Comparison of ENCODE assay signal across 24 mouse cellular contexts in genomic region chr13:62897927-62898646, GRCm38 (mm10). TPM values are rescaled to one million over a fixed set of nuclear protein-coding genes. Genes with fewer than 3 reads are reported as not detected.
DNase-seq lines count a peak whose midpoint lies in the region; ATAC-seq lines count a peak whose summit lies in the region.
"Had no signal": no experiment of that assay in that cellular context is flagged by ENCODE, and none has a peak within 500 bp of the region (broad histone marks: within the 10 kb centered on the region; RNA-seq: fewer than 3 reads in every experiment).

No protein-coding gene starts in this region.

- H3K4me3 ChIP-seq in hindbrain, embryonic 16.5 days (ENCODE audit: low read length): no peak overlapping the region
- no peak overlapping the region for H3K4me3 ChIP-seq in hindbrain, embryonic 10.5 days
- no peak overlapping the region for H3K4me3 ChIP-seq in midbrain, embryonic 16.5 days (ENCODE audit: low read depth, low read length)
- no peak overlapping the region for H3K4me3 ChIP-seq in midbrain, embryonic 15.5 days
- H3K4me3 ChIP-seq: embryonic facial prominence, embryonic 12.5 days; heart, embryonic 10.5 days; limb, embryonic 10.5 days; midbrain, embryonic 12.5 days had no signal

- no peak overlapping the region for H3K4me2 ChIP-seq in hindbrain, embryonic 16.5 days (ENCODE audit: low read length)
- no peak overlapping the region for H3K4me2 ChIP-seq in midbrain, embryonic 16.5 days (ENCODE audit: low read length)
- H3K4me2 ChIP-seq in midbrain, embryonic 15.5 days: no peak overlapping the region
- H3K4me2 ChIP-seq: embryonic facial prominence, embryonic 12.5 days; liver, embryonic 11.5 days; midbrain, embryonic 12.5 days had no signal

- ATAC-seq in cerebellum, adult (ENCODE audit: insufficient number of reproducible peaks, low FRiP score, low TSS enrichment): no peak
- ATAC-seq in hindbrain, embryonic 16.5 days: peak; percentile 93
- peak; percentile 67; the same call in 1 of the 2 replicates for ATAC-seq in midbrain, embryonic 16.5 days
- no peak for ATAC-seq in midbrain, embryonic 15.5 days (replicated peaks)
- ATAC-seq: inflammation-experienced regulatory T-cells, adult 6 months had no signal

- no peak overlapping the region for H3K9ac ChIP-seq in hindbrain, embryonic 16.5 days (ENCODE audit: low read depth, low read length)
- H3K9ac ChIP-seq in midbrain, embryonic 16.5 days (ENCODE audit: low read depth, low read length): no peak overlapping the region
- no peak overlapping the region for H3K9ac ChIP-seq in midbrain, embryonic 15.5 days
- H3K9ac ChIP-seq: embryonic facial prominence, embryonic 12.5 days; midbrain, embryonic 12.5 days had no signal

- no peaks in the 10 kb centered on the region for H3K36me3 ChIP-seq in hindbrain, embryonic 16.5 days (ENCODE audit: control insufficient read depth, insufficient read depth, low read length)
- H3K36me3 ChIP-seq in hindbrain, embryonic 10.5 days: no peaks in the 10 kb centered on the region
- no peaks in the 10 kb centered on the region for H3K36me3 ChIP-seq in midbrain, embryonic 16.5 days (ENCODE audit: control insufficient read depth, insufficient read depth, low read length)
- H3K36me3 ChIP-seq in midbrain, embryonic 15.5 days (replicated peaks): no peaks in the 10 kb centered on the region
- H3K36me3 ChIP-seq: embryonic facial prominence, embryonic 12.5 days; heart, embryonic 10.5 days; limb, embryonic 10.5 days; midbrain, embryonic 12.5 days had no signal

- 83% methylated on average over 4 of the region's 4 CpGs for WGBS in hindbrain, embryonic 16.5 days
- 88% methylated on average over 4 of the region's 4 CpGs for WGBS in hindbrain, embryonic 10.5 days
- 87% methylated on average over 4 of the region's 4 CpGs for WGBS in midbrain, embryonic 16.5 days
- 92% methylated on average over 4 of the region's 4 CpGs for WGBS in midbrain, embryonic 15.5 days

- no peak overlapping the region for H3K27ac ChIP-seq in hindbrain, embryonic 16.5 days (ENCODE audit: low read depth, low read length)
- no peak overlapping the region for H3K27ac ChIP-seq in hindbrain, embryonic 10.5 days
- H3K27ac ChIP-seq in midbrain, embryonic 16.5 days (ENCODE audit: low read length): no peak overlapping the region
- H3K27ac ChIP-seq in midbrain, embryonic 15.5 days: no peak overlapping the region
- H3K27ac ChIP-seq: embryonic facial prominence, embryonic 12.5 days; heart, embryonic 10.5 days; limb, embryonic 10.5 days; midbrain, embryonic 12.5 days had no signal

- DNase-seq in cerebellum, adult 9-10 months: peak; percentile 15
- DNase-seq in hindbrain, embryonic 10.5 days (ENCODE audit: low spot score): no peak
- DNase-seq in layer of hippocampus, adult 9-11 months: peak; percentile 43
- DNase-seq in heart, adult 8-10 months (ENCODE audit: low spot score): no peak
- DNase-seq: adrenal gland, adult 2 months; gastrocnemius, postnatal 14 days; heart, postnatal 10 days; kidney, adult 9 months; kidney, postnatal 4 days; lung, adult 2 months; lung, postnatal 4 days; spleen, adult 18-20 months; thymus, adult 18-20 months had no signal

- no peaks in the 10 kb centered on the region for H3K4me1 ChIP-seq in hindbrain, embryonic 16.5 days (ENCODE audit: control insufficient read depth, insufficient read depth, low read depth, low read length)
- H3K4me1 ChIP-seq in hindbrain, embryonic 10.5 days (replicated peaks): no peaks in the 10 kb centered on the region
- H3K4me1 ChIP-seq in midbrain, embryonic 16.5 days (ENCODE audit: control insufficient read depth, insufficient read depth, low read length): no peaks in the 10 kb centered on the region
- no peaks in the 10 kb centered on the region for H3K4me1 ChIP-seq in midbrain, embryonic 15.5 days
- H3K4me1 ChIP-seq: embryonic facial prominence, embryonic 12.5 days; heart, embryonic 10.5 days; limb, embryonic 10.5 days had no signal

- H3K9me3 ChIP-seq in hindbrain, embryonic 16.5 days (ENCODE audit: control insufficient read depth, low read length): no peaks in the 10 kb centered on the region
- no peaks in the 10 kb centered on the region for H3K9me3 ChIP-seq in hindbrain, embryonic 10.5 days
- no peaks in the 10 kb centered on the region for H3K9me3 ChIP-seq in midbrain, embryonic 16.5 days (replicated peaks; ENCODE audit: control insufficient read depth, low read length, poor library complexity, severe bottlenecking)
- H3K9me3 ChIP-seq in midbrain, embryonic 15.5 days: no peaks in the 10 kb centered on the region
- H3K9me3 ChIP-seq: embryonic facial prominence, embryonic 12.5 days; heart, embryonic 10.5 days; limb, embryonic 10.5 days; midbrain, embryonic 12.5 days had no signal

- H3K27me3 ChIP-seq in hindbrain, embryonic 16.5 days (replicated peaks; ENCODE audit: control insufficient read depth, insufficient read depth, low read length): no peaks in the 10 kb centered on the region
- H3K27me3 ChIP-seq in hindbrain, embryonic 10.5 days (ENCODE audit: insufficient read depth, poor library complexity, severe bottlenecking): no peaks in the 10 kb centered on the region
- H3K27me3 ChIP-seq in midbrain, embryonic 16.5 days (ENCODE audit: control insufficient read depth, insufficient read depth, low read depth, low read length): no peaks in the 10 kb centered on the region
- no peaks in the 10 kb centered on the region for H3K27me3 ChIP-seq in midbrain, embryonic 15.5 days (replicated peaks)
- H3K27me3 ChIP-seq: CH12.LX; embryonic facial prominence, embryonic 12.5 days; midbrain, embryonic 12.5 days had no signal

RNA-seq across cellular contexts. Expression of gene Fbp1, which starts 10.0 kb away (rescaled TPM):
- polyA plus RNA-seq in hindbrain, embryonic 16.5 days (2015; fragmentation: Nextera tagmentation; extraction: Ambion mirVana): 0.55 and 0.68 TPM in 2 replicates
- polyA plus RNA-seq in hindbrain, embryonic 10.5 days (2016; fragmentation: Nextera tagmentation; extraction: Ambion mirVana): 0.12 TPM in 1 of 2 replicates, not detected in the other
- not detected in 2 replicates for polyA plus RNA-seq in midbrain, embryonic 16.5 days (2015; fragmentation: Nextera tagmentation; extraction: Ambion mirVana)
- 0.30 and 0.61 TPM in 2 replicates for polyA plus RNA-seq in midbrain, embryonic 15.5 days (2015; fragmentation: Nextera tagmentation; extraction: Ambion mirVana)
- total RNA-seq in heart, adult 8-10 months (2022): not detected
- total RNA-seq: CH12.LX; gastrocnemius, postnatal 14 days; heart, postnatal 10 days had no signal
- polyA plus RNA-seq: inflammation-experienced regulatory T-cells, adult 6 months; limb, embryonic 10.5 days; liver, embryonic 11.5 days; midbrain, embryonic 12.5 days had no signal

RNA-seq across cellular contexts. Expression of gene Fbp2, which starts 39.9 kb away (rescaled TPM):
- 0.89 and 0.95 TPM in 2 replicates for polyA plus RNA-seq in hindbrain, embryonic 16.5 days (2015; fragmentation: Nextera tagmentation; extraction: Ambion mirVana)
- polyA plus RNA-seq in hindbrain, embryonic 10.5 days (2016; fragmentation: Nextera tagmentation; extraction: Ambion mirVana): 0.20 TPM in 1 of 2 replicates, not detected in the other
- polyA plus RNA-seq in midbrain, embryonic 16.5 days (2015; fragmentation: Nextera tagmentation; extraction: Ambion mirVana): 0.82 and 1.2 TPM in 2 replicates
- 1.1 and 1.3 TPM in 2 replicates for polyA plus RNA-seq in midbrain, embryonic 15.5 days (2015; fragmentation: Nextera tagmentation; extraction: Ambion mirVana)
- 10 to 100 TPM; 22.4 to 35.1 (median 26.2) TPM for total RNA-seq in heart, adult 8-10 months (2022)
- polyA plus RNA-seq: inflammation-experienced regulatory T-cells, adult 6 months; liver, embryonic 11.5 days; midbrain, embryonic 12.5 days had no signal

Comparison
In these comparisons a context has a peak if more than half of its experiments do, and no peak if none do; other contexts are left out.
1. ATAC-seq: peak in hindbrain, embryonic 16.5 days (single experiment) and midbrain, embryonic 16.5 days (single experiment); none in cerebellum, adult (single experiment) and midbrain, embryonic 15.5 days (single experiment).
2. DNase-seq: peak in cerebellum, adult 9-10 months (single experiment) and layer of hippocampus, adult 9-11 months (single experiment); none in hindbrain, embryonic 10.5 days (single experiment) and heart, adult 8-10 months (single experiment).